Mouse (Mus musculus) limb, embryonic 11.5 days (tissue): Measurements from ENCODE around the gene Pnrc2. TPM values are rescaled to one million over a fixed set of nuclear protein-coding genes. Genes with fewer than 3 reads are reported as not detected.

Experiments used
- ATAC-seq: fragments of 200-750 bp; cut with Nextera tagmentation; 2 replicates; pipeline ENCODE4 v1.8.0; 2017; ENCODE audit warnings: low read depth; ENCODE audit not compliant: insufficient number of reproducible peaks, low FRiP score, low TSS enrichment
- DNase-seq: peaks from one replicate; pipeline ENCODE4 v3.0.0-alpha.2; 2015; ENCODE audit warnings: low spot score
- H3K27ac ChIP-seq: fragments of 300-500 bp; sonication (generic); replicated peaks from 2 replicates; pipeline ENCODE4 v1.5.1; 2014; ENCODE audit warnings: low read depth, mild to moderate bottlenecking, low read length
- H3K27me3 ChIP-seq: fragments of 300-500 bp; sonication (generic); 2 replicates; pipeline ENCODE4 v1.6.1; 2014; ENCODE audit warnings: mild to moderate bottlenecking, low read length, mixed read lengths; ENCODE audit not compliant: control insufficient read depth, insufficient read depth
- H3K36me3 ChIP-seq: fragments of 300-500 bp; sonication (generic); 2 replicates; pipeline ENCODE4 v1.6.1; 2014; ENCODE audit warnings: mild to moderate bottlenecking, low read length, moderate library complexity, mixed read lengths; ENCODE audit not compliant: control insufficient read depth, insufficient read depth
- H3K4me1 ChIP-seq: fragments of 300-500 bp; sonication (generic); 2 replicates; pipeline ENCODE4 v1.6.1; 2014; ENCODE audit warnings: low read length, mixed read lengths; ENCODE audit not compliant: control insufficient read depth, insufficient read depth
- H3K4me2 ChIP-seq: fragments of 300-500 bp; sonication (generic); 2 replicates; pipeline ENCODE4 v1.6.1; 2014; ENCODE audit warnings: low read depth, mild to moderate bottlenecking, moderate library complexity; ENCODE audit not compliant: severe bottlenecking
- H3K4me3 ChIP-seq: fragments of 300-500 bp; sonication (generic); 2 replicates; pipeline ENCODE4 v1.5.1; 2014; ENCODE audit warnings: low read depth, low read length
- H3K9ac ChIP-seq: fragments of 300-500 bp; sonication (generic); 2 replicates; pipeline ENCODE4 v1.6.1; 2014; ENCODE audit warnings: mild to moderate bottlenecking, low read length
- H3K9me3 ChIP-seq: fragments of 300-500 bp; sonication (generic); 2 replicates; pipeline ENCODE4 v1.6.1; 2016; ENCODE audit warnings: low read length; ENCODE audit not compliant: control insufficient read depth
- WGBS: fragments of 180-500 bp; shearing (Covaris S2); extraction: QIAGEN DNeasy Blood & Tissue Kit; methylation state at CpG from one replicate; pipeline ENCODE4 v1.1.7; 2014; 5-methylcytosine and 5-hydroxymethylcytosine counted together
- polyA plus RNA-seq: library from polyadenylated mRNA; unstranded; fragments of >200 nt; fragmentation: Nextera tagmentation; extraction: Ambion mirVana; gene quantifications from 2 replicates; pipeline ENCODE4 v1.2.1, GENCODE M21; 2014

Gene Pnrc2
- polyA plus RNA-seq, 1 experiment from 2014 or later = 234 TPM

- H3K27me3 ChIP-seq = no peaks in the 10 kb centered on the region
- no peak overlapping the region for H3K9ac ChIP-seq
- ATAC-seq = no peak
- H3K4me2 ChIP-seq = no peak overlapping the region
- DNase-seq = no peak
- no peak overlapping the region for H3K27ac ChIP-seq
- no peak overlapping the region for H3K4me3 ChIP-seq
- no peaks in the 10 kb centered on the region for H3K4me1 ChIP-seq
- no peaks in the 10 kb centered on the region for H3K9me3 ChIP-seq
- no peaks in the 10 kb centered on the region for H3K36me3 ChIP-seq
- 83% methylated on average over 7 of the region's 7 CpGs for WGBS
Observed at GRCm38 (mm10) chr4:135899050-135899448, 25.4 kb upstream of the Pnrc2 start.

DNA sequence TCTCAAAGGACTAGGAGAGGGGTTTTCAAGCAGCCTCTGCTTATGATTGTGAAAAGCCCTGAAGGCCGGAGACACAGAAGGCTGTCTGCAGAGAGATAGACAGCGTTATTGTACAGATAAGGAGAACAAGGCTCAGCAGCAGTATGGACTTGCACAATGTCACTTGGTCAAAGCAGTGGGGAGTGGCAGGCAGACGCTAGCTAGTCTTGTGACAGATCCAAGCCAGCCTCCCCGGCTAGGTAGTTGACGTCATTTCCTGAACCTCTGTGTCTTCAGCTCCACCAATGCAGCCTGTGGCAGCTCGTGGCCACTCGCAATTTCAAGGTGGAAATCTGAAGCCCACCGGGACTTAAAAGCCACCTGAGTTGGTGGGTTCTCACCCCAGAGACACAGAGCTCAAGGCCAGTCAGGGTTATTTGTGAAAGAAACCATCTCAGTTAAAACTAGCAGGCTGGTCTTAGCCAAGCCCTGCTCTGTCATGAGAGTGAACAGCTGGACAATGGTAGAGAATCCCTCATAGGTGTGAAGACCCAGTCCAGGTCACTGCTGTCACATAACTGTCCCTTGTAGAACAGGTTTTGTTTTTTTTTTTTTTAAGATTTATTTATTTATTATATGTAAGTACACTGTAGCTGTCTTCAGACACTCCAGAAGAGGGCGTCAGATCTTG is 24.9 kb upstream of the Pnrc2 start:
- Histone ChIP-seq H3K36me3 (no peaks in the 10 kb centered on the region), H3K27me3 (no peaks in the 10 kb centered on the region), H3K9me3 (no peaks in the 10 kb centered on the region), H3K9ac (no peak overlapping the region), H3K4me2 (no peak overlapping the region), H3K27ac (no peak overlapping the region), H3K4me1 (no peaks in the 10 kb centered on the region), H3K4me3 (no peak overlapping the region)
- ATAC-seq (no peak), DNase-seq (no peak)
- WGBS = 69% methylated on average over 8 of the region's 9 CpGs

DNA sequence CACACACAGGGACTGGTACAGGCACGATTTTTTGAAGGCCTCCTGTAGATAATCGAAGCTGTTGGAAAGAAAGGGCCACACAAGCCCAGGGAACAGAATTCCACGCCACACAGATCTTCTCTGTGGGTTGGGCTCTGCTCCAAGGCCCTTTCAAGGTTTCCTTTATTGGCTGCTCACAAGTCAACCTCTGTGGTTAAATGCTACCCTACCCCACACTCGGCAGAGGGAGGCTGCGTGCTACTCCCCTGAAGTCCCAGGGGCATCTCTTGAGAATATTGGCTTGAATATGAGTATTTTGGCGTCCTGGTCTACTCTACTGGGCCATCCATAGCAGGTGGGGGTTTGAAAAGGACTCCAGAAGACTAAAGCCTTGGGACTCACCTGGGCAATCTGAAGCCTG is 22.5 kb upstream of the Pnrc2 start:
- WGBS = 84% methylated on average over 6 of the region's 6 CpGs
- Histone ChIP-seq H3K36me3 (no peaks in the 10 kb centered on the region), H3K4me3 (no peak overlapping the region), H3K27me3 (no peaks in the 10 kb centered on the region), H3K9me3 (no peaks in the 10 kb centered on the region), H3K4me1 (no peaks in the 10 kb centered on the region; the same call in 1 of the 2 replicates), H3K9ac (no peak overlapping the region), H3K4me2 (no peak overlapping the region), H3K27ac (no peak overlapping the region)
- DNase-seq = no peak
- no peak for ATAC-seq

GRCm38 (mm10) chr4:135895071-135895571 is 21.5 kb upstream of the Pnrc2 start, which contains the start of gene Cnr2:
Gene Cnr2 (plus strand): TSS chr4:135895394.
- H3K9ac ChIP-seq = no peak within 1 kb of the TSS
- H3K27ac ChIP-seq = no peak within 1 kb of the TSS

GRCm38 (mm10) chr4:135892884-135893283 is 19.2 kb upstream of the Pnrc2 start:
- H3K4me3 ChIP-seq = no peak overlapping the region
- DNase-seq (no peak), ATAC-seq (no peak)
- H3K36me3 ChIP-seq = no peaks in the 10 kb centered on the region
- no peaks in the 10 kb centered on the region for H3K9me3 ChIP-seq
- no peaks in the 10 kb centered on the region for H3K27me3 ChIP-seq
- H3K9ac ChIP-seq = no peak overlapping the region
- H3K4me2 ChIP-seq = no peak overlapping the region
- no peaks in the 10 kb centered on the region; the same call in 1 of the 2 replicates for H3K4me1 ChIP-seq
- no peak overlapping the region for H3K27ac ChIP-seq
- 37% methylated on average over 4 of the region's 4 CpGs for WGBS

More at GRCm38 (mm10) chr4:135895071-135895571, 21.5 kb upstream of the Pnrc2 start, which contains the start of gene Cnr2:
- WGBS = 43% methylated on average over 8 of the region's 8 CpGs
- no peak for ATAC-seq
- H3K4me2 ChIP-seq = no peak within 1 kb of the TSS
- H3K4me1 ChIP-seq = no peaks in the 10 kb centered on the region; the same call in 1 of the 2 replicates
- H3K27me3 ChIP-seq = no peaks in the 10 kb centered on the region
- no peak within 1 kb of the TSS for H3K4me3 ChIP-seq
- no peak for DNase-seq
- no peaks in the 10 kb centered on the region for H3K9me3 ChIP-seq
- H3K36me3 ChIP-seq = no peaks in the 10 kb centered on the region

GRCm38 (mm10) chr4:135891539-135891938 is 17.9 kb upstream of the Pnrc2 start:
- Histone ChIP-seq H3K36me3 (no peaks in the 10 kb centered on the region), H3K4me1 (no peaks in the 10 kb centered on the region; the same call in 1 of the 2 replicates), H3K4me2 (no peak overlapping the region), H3K27me3 (no peaks in the 10 kb centered on the region), H3K27ac (no peak overlapping the region), H3K9me3 (no peaks in the 10 kb centered on the region), H3K4me3 (no peak overlapping the region), H3K9ac (no peak overlapping the region)
- no peak for ATAC-seq
- WGBS = 72% methylated on average over 2 of the region's 2 CpGs
- no peak for DNase-seq

GRCm38 (mm10) chr4:135889884-135890283 is 16.2 kb upstream of the Pnrc2 start:
- 14% methylated on average over 4 of the region's 4 CpGs for WGBS
- no peak overlapping the region for H3K4me2 ChIP-seq
- H3K9ac ChIP-seq = no peak overlapping the region
- H3K36me3 ChIP-seq = no peaks in the 10 kb centered on the region
- no peaks in the 10 kb centered on the region for H3K27me3 ChIP-seq
- H3K4me3 ChIP-seq = no peak overlapping the region
- no peak for ATAC-seq
- no peaks in the 10 kb centered on the region; the same call in 1 of the 2 replicates for H3K4me1 ChIP-seq
- no peaks in the 10 kb centered on the region for H3K9me3 ChIP-seq
- peak; percentile 78 for DNase-seq
- H3K27ac ChIP-seq = no peak overlapping the region

GRCm38 (mm10) chr4:135889146-135889883 is 15.7 kb upstream of the Pnrc2 start:
- H3K27ac ChIP-seq = no peak overlapping the region
- no peak overlapping the region for H3K4me2 ChIP-seq
- H3K9ac ChIP-seq = no peak overlapping the region
- no peaks in the 10 kb centered on the region for H3K27me3 ChIP-seq
- DNase-seq = no peak
- no peaks in the 10 kb centered on the region; the same call in 1 of the 2 replicates for H3K4me1 ChIP-seq
- WGBS = 75% methylated on average over 7 of the region's 7 CpGs
- no peak for ATAC-seq
- H3K36me3 ChIP-seq = no peaks in the 10 kb centered on the region
- H3K9me3 ChIP-seq = no peaks in the 10 kb centered on the region
- H3K4me3 ChIP-seq = no peak overlapping the region
